Mouse (Mus musculus): ENCODE results near the gene Mgat5.

Mgat5 gene

DNA sequence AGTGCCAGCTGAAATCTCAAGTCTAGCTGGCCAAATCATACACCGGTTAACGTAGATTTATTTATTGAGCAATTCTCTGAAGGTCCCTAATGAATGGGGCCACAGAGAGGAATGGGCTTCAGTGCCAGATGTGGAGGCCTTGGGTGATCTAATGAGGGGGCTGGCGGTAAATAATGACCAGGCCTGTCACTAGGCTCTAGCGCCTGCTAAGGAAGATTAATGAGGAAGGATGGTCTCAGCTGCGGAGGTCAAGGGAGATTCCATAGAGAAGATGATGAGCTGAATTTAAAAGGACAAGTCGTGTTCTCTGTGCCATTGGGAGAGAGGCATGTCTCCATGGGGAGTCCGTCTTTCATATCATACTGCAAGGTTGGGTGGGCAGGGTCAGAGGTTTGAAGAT, 178.3 kb downstream of the Mgat5 start:
- no peak for DNase-seq (ENCODE audit: low spot score in 2 of 2)

- no peak for DNase-seq (ENCODE audit: low spot score in 2 of 2)
Measured at GRCm38 (mm10) chr1:127387226-127387625, 182.4 kb downstream of the Mgat5 start.

DNA sequence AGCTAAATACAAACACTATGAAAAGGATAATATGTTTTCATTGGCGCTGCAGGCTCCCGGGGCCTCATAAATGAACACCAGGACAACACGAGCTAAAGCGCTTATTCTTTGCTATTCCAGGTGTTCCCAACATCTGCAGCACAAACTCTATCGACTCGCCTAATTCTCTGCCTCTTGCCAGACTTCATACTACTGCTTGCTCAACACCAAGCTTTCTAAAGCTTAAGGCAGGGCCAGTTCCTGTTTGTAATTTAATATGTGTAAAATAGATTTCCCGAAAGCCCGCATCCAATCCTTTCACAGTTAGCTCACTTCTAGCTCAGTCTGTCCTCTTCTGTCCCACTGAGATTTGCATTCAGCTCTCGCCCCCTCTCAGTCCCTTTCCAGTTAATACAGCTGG, 182.8 kb downstream of the Mgat5 start:
- DNase-seq (ENCODE audit: low spot score in 2 of 2) = no peak

- no peak for DNase-seq (ENCODE audit: low spot score in 2 of 2)
Measured at GRCm38 (mm10) chr1:127394716-127395115, 189.9 kb downstream of the Mgat5 start.

DNA sequence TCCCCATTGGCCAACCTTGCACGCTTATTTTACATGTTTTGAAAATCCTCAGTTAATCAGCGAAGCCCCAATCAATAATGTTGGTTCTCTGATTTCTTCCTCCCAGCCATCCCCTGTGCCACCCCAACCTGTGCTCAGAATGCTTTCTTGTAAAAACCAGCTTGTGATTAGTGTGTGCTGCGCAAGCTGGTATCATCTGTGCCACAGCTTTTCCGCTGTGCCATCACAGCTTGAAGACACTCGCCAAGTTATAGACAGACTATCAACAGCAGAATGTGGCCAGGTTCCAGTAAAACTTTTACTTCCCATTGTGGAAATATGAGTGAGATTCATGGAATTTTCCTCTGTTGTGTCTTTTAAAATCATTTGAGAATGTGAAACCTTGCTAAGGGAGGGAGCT, 190.9 kb downstream of the Mgat5 start:
- no peak for DNase-seq (ENCODE audit: low spot score in 2 of 2)

- no peak for DNase-seq (ENCODE audit: low spot score in 2 of 2)
Measured at GRCm38 (mm10) chr1:127396569-127397349, 191.9 kb downstream of the Mgat5 start.

DNA sequence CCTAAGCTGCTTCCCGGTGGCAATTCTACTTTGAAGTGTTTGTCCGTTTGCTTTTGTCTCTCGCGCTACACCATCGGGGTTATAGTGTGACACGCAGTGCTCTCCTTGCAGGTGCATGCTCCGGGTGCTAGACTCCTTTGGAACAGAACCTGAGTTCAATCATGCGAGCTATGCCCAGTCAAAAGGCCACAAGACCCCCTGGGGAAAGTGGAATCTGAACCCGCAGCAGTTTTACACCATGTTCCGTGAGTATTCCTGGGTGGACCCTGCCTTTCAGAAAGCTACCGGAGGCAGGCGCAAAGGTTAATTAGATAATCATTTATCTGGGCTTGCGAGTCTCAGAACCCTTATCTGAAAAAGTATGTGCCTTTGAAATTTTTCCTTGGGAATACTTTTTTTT, 192.6 kb downstream of the Mgat5 start:
- DNase-seq (ENCODE audit: low spot score in 2 of 2) = no peak

- DNase-seq (ENCODE audit: low spot score in 2 of 2) = no peak
Measured at GRCm38 (mm10) chr1:127398186-127398585, 193.4 kb downstream of the Mgat5 start.

DNA sequence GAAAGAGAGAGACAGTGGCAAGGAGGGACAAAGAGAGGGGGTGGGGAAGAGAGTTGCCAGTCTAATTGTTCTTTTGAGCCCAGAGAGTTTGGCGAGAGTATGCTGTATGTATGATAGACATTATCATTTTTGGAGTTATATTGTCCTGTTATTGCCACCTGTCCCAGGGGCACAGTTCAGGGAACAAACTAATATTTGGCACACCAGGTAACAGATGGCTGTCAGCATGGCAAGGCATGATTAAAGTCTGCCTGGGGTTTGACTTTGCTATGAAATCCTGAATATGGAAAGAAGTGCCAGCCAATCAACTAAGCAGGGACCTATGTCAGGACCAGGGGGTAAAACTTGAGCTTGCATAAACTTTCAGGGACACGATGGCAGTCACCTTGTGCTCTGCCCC, 195.4 kb downstream of the Mgat5 start:
- no peak for DNase-seq (ENCODE audit: low spot score in 2 of 2)

- no peak for DNase-seq (ENCODE audit: low spot score in 2 of 2)
Measured at GRCm38 (mm10) chr1:127400666-127401065, 195.9 kb downstream of the Mgat5 start.

GRCm38 (mm10) chr1:127404655-127405054, 199.8 kb downstream of the Mgat5 start:
- no peak for DNase-seq (ENCODE audit: low spot score in 2 of 2)

GRCm38 (mm10) chr1:127408957-127409423, 204.2 kb downstream of the Mgat5 start:
- DNase-seq (ENCODE audit: low spot score in 2 of 2) = peak; percentile 12 to 28

DNA sequence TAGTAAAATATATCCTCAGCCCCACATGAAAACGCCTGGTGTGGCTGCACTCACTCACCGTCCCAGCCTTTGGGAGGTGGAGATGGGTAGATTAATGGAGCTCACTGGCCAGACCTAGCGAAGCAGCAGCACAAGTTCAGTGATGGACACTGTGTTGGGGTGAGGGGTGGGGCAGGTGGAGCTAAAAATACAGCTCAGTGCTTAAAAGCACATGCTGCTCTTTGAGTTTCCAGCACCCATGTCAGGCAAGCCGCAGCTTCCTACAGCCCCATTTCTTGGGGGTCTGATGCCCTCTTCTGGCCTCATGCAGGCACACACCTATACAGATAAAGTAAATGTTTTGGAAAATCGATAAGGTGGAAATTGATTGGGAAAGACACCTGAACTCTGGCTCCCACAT, 204.7 kb downstream of the Mgat5 start:
- DNase-seq (ENCODE audit: low spot score in 2 of 2) = peak; percentile 19 to 29

DNA sequence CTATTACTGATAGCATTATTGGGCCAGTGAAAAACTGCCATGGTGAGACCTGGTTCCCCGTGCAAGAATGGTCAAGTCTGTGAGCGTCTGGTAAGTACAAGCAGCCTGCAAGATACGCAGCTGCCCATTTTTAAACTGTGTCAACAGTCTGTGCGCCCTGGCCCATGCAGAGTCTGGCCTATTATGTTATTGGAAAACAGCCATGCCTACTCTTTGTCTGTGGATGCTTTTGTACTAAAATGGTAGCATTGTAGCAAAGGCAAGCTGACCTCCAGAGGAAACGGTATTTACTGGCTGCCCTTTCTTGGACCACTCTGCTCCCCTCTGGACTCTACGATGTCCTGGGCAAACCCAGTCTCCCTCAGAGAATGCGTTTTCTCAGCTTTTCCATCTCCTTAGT, 209.7 kb downstream of the Mgat5 start:
- peak; percentile 11 to 14 for DNase-seq (ENCODE audit: low spot score in 2 of 2)

DNA sequence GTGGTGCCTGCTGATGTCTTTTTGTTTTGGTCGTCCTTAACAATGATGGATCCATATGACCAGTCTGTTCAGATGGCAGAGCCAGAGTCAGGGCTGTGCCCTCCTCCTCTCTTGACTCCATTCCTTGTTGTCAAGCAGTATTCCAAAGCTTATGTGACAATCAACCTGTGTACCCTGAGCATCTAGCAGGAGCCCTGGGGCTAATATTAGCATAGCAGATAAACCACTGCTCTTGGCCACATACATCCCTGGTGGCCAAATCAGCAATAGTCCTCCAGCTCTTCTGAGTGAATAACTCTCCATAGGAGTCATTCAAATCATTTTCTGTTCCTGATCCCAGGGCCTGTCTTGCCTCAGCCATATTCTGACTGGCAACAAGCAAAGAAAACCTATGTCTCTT, 211.1 kb downstream of the Mgat5 start:
- no peak for DNase-seq (ENCODE audit: low spot score in 2 of 2)

DNA sequence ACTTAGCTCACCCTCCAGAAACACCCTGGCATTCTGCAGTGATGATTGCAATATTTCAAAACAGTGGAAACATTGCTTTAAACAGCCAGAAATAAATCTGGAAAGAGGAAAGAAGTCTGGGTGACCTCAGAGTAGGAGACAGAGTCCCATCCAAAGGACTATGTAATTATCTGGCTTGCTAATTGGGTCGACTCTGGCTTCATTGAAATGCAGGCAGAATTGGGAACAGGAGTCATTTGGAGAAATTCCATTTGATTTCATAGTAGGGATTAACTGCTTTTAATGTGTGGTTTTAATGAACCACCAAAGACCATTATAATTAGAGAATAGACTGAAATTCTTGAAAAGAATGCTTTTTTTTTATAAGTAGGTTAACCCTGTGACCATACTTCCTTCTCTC, 212.2 kb downstream of the Mgat5 start:
- no peak for DNase-seq (ENCODE audit: low spot score in 2 of 2)

GRCm38 (mm10) chr1:127418916-127419575, 214.2 kb downstream of the Mgat5 start:
- no peak for DNase-seq (ENCODE audit: low spot score in 2 of 2)

DNA sequence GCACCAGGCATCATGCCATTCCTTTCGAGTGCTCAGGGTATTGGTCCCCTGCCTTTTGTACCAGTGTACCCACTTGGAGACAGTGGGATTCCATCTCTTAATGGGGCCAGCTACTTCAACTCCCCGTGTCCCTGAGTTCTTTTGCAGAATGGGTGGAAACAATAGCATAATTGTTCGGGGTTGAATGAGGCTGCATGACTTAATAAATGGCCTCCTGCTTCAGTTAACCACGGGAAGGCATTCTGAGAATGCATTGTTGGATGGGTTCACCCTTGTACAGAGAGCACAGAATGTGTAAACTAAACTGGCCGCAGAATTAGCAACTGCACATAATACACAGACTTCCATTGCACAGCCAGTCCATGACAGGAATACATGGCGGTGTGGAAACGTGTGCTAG, 214.8 kb downstream of the Mgat5 start:
- no peak for DNase-seq (ENCODE audit: low spot score in 2 of 2)

DNA sequence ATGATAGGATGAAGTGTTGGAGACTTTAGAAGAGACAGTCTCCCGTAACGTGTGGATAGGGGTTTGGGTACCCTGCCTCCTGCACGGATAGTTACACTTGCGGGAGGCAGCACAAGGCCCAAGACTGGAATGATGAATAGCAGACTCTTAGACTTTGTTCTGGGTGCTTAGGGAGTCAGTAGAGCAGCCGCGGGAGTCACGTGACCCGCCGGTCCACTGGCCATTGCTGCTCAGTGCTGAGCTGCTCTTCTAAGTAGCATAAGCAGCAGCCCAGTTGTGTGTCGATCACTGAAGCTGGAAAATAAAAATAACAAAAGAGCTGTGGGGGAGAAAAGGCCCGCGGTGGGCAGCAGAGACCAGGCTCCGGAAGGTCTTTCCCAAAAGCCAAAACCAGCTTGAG, 215.6 kb downstream of the Mgat5 start:
- no peak for DNase-seq (ENCODE audit: low spot score in 2 of 2)

DNA sequence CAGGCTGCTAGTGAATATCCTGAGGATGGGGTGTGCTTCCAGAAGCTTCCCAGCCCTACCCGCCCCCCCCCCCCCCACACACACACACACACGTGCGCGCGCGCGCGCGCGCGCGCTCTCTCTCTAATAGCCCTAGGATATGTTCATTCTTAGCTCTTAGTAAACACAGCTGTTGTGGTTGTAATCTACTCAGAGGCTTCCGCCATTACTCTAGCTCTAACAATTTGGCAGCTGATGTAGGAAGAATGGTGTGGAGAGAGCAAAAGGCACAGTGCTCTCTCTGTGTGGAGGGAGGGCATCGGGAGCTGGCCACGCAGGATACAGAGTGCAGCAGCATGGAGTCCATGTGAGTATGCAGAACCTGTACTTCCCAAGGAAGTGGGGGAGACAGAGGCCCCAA, 216.0 kb downstream of the Mgat5 start:
- DNase-seq (ENCODE audit: low spot score in 2 of 2) = no peak

GRCm38 (mm10) chr1:127422565-127422964, 217.8 kb downstream of the Mgat5 start:
- DNase-seq (ENCODE audit: low spot score in 2 of 2) = no peak

DNA sequence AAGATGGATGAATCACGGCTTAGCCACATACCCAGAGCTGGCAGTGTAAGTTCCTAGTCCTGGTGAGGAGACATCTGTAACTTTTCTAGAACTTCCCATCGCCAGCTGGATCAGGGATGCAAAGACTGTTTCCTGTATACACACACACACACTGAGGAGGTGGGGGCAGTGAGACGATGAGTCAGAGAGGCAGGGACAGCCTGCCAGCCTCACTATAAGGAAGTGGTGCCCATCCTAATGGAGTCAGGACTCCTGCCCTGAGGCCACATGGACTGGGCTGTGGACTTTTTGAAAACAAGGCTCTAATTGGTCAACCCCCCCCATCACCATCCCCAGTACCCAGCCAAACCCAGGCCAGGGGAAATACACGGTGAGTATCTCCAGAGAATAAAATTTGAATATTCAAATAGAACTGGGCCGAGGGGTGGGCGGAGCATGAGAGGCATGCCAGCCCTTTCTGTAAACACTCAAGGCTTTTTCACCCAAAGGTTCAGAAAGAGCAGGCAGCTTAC, 220.3 kb downstream of the Mgat5 start:
- DNase-seq (ENCODE audit: low spot score in 2 of 2) = peak; percentile 23 to 27

DNA sequence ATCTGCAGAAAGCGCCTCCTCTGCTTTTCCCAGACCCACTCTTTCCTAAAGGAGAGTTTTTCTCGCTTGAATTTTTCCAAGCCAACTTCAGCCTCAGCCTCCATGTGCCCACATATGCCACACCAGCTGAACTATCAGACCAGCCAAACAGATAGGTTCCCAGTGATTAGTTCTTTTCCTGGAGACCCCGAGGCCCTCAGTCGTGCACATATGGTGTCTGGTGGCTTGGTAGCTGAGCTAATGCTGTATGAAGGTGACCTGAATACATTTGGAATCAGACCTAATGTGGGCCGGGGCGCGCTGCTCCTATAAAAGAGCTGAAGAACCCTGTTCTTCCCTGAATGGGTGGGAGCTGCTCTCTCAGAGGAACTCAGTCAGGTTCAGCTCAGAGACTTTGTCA, 225.5 kb downstream of the Mgat5 start:
- DNase-seq (ENCODE audit: low spot score in 2 of 2) = no peak

Data from heart, adult 9 months (tissue).